Mouse (Mus musculus) A20 (cell line): ENCODE data around the gene Ptch1.

Experiments
- DNase-seq: peaks from one replicate; pipeline ENCODE4 v3.0.0-alpha.2; 2011; ENCODE audit warnings: low read depth, low spot score

Gene Ptch1

GRCm38 (mm10) chr13:63540584-63540983 lies 32.8 kb downstream of the Ptch1 start:
- no peak for DNase-seq

- DNase-seq = no peak
These were observed 38.4 kb downstream of the Ptch1 start for GRCm38 (mm10) chr13:63534981-63535380.

- DNase-seq = no peak
These were observed 42.5 kb downstream of the Ptch1 start for GRCm38 (mm10) chr13:63530857-63531256.

- no peak for DNase-seq
These were observed 43.0 kb downstream of the Ptch1 start for GRCm38 (mm10) chr13:63530371-63530764.

GRCm38 (mm10) chr13:63529602-63530370 lies 43.6 kb downstream of the Ptch1 start:
- DNase-seq = no peak

GRCm38 (mm10) chr13:63528852-63529251 lies 44.5 kb downstream of the Ptch1 start:
- no peak for DNase-seq

GRCm38 (mm10) chr13:63528164-63528675 lies 45.2 kb downstream of the Ptch1 start:
- no peak for DNase-seq

- DNase-seq = no peak
These were observed 47.7 kb downstream of the Ptch1 start for GRCm38 (mm10) chr13:63525571-63526197.

- DNase-seq = no peak
These were observed 48.5 kb downstream of the Ptch1 start for GRCm38 (mm10) chr13:63524608-63525570.

GRCm38 (mm10) chr13:63524061-63524460 lies 49.3 kb downstream of the Ptch1 start:
- DNase-seq = no peak

- DNase-seq = no peak
These were observed 50.6 kb downstream of the Ptch1 start for GRCm38 (mm10) chr13:63522832-63523231.

- no peak for DNase-seq
These were observed 53.3 kb downstream of the Ptch1 start for GRCm38 (mm10) chr13:63520110-63520509.

- DNase-seq = no peak
These were observed 56.9 kb downstream of the Ptch1 start for GRCm38 (mm10) chr13:63516535-63516934.

- DNase-seq = no peak
These were observed 57.9 kb downstream of the Ptch1 start for GRCm38 (mm10) chr13:63515542-63515941.

GRCm38 (mm10) chr13:63514931-63515360 lies 58.5 kb downstream of the Ptch1 start:
- DNase-seq = no peak

GRCm38 (mm10) chr13:63513374-63514098 lies 59.9 kb downstream of the Ptch1 start:
- no peak for DNase-seq

- no peak for DNase-seq
These were observed 61.0 kb downstream of the Ptch1 start for GRCm38 (mm10) chr13:63512411-63512810.

- DNase-seq = peak; percentile 16
These were observed 65.6 kb downstream of the Ptch1 start for GRCm38 (mm10) chr13:63507821-63508220.

- DNase-seq = no peak
These were observed 66.3 kb downstream of the Ptch1 start for GRCm38 (mm10) chr13:63507001-63507556.

- DNase-seq = no peak
These were observed 67.0 kb downstream of the Ptch1 start for GRCm38 (mm10) chr13:63506364-63506763.

- DNase-seq = peak; percentile 27
These were observed 71.0 kb downstream of the Ptch1 start for GRCm38 (mm10) chr13:63502391-63502790.
